Mouse (Mus musculus): ENCODE results near the gene Prdx1. TPM values are rescaled to one million over a fixed set of nuclear protein-coding genes. Genes with fewer than 3 reads are reported as not detected.

Gene Prdx1
- polyA plus RNA-seq (2017; shearing (Covaris generic)): 665 TPM

GRCm38 (mm10) chr4:116685402-116686061 lies at the start of gene Prdx1:
TSS of gene Prdx1 (plus strand) at chr4:116685544.

GRCm38 (mm10) chr4:116650924-116651796 lies 34.2 kb upstream of the Prdx1 start, which contains the start of gene Akr1a1:
TSS of gene Akr1a1 (minus strand) at chr4:116651680.

GRCm38 (mm10) chr4:116708201-116708764 lies 22.9 kb downstream of the Prdx1 start, which contains the start of the genes Mmachc and Ccdc163:
TSS of gene Mmachc (minus strand) at chr4:116708406.
TSS of gene Ccdc163 (plus strand) at chr4:116708509.

GRCm38 (mm10) chr4:116720343-116721097 lies 35.2 kb downstream of the Prdx1 start, which contains the start of gene Tesk2:
TSS of gene Tesk2 (plus strand) at chr4:116720948.

Other genes with a start within 250 kb of the Prdx1 start
- 3.1 TPM for gene Mast2, start 221.4 kb upstream of the Prdx1 start, polyA plus RNA-seq (2017; shearing (Covaris generic))
- gene Ipp, start 178.0 kb upstream of the Prdx1 start, polyA plus RNA-seq (2017; shearing (Covaris generic)): 17.8 TPM
- gene Tmem69, start 129.6 kb upstream of the Prdx1 start, polyA plus RNA-seq (2017; shearing (Covaris generic)): 30.3 TPM
- gene Gpbp1l1, start 127.9 kb upstream of the Prdx1 start, polyA plus RNA-seq (2017; shearing (Covaris generic)): 48.2 TPM
- 15.1 TPM for gene Ccdc17, start 88.9 kb upstream of the Prdx1 start, polyA plus RNA-seq (2017; shearing (Covaris generic))
- gene Nasp, start 57.6 kb upstream of the Prdx1 start, polyA plus RNA-seq (2017; shearing (Covaris generic)): 47.8 TPM
- gene Akr1a1, start 33.9 kb upstream of the Prdx1 start, polyA plus RNA-seq (2017; shearing (Covaris generic)): 361 TPM
- 9.6 TPM for gene Mmachc, start 22.9 kb downstream of the Prdx1 start, polyA plus RNA-seq (2017; shearing (Covaris generic))
- gene Ccdc163, start 23.0 kb downstream of the Prdx1 start, polyA plus RNA-seq (2017; shearing (Covaris generic)): 21.5 TPM
- gene Tesk2, start 35.4 kb downstream of the Prdx1 start, polyA plus RNA-seq (2017; shearing (Covaris generic)): 7.8 TPM
- 41.8 TPM for gene Toe1, start 122.1 kb downstream of the Prdx1 start, polyA plus RNA-seq (2017; shearing (Covaris generic))
- gene Mutyh, start 122.2 kb downstream of the Prdx1 start, polyA plus RNA-seq (2017; shearing (Covaris generic)): 11.0 TPM
- gene Hpdl, start 136.2 kb downstream of the Prdx1 start, polyA plus RNA-seq (2017; shearing (Covaris generic)): 0.71 TPM
- 0.05 TPM for gene Zswim5, start 191.8 kb downstream of the Prdx1 start, polyA plus RNA-seq (2017; shearing (Covaris generic))